Mouse (Mus musculus) limb, embryonic 10.5 days (tissue): ENCODE measurements at regions not wholly inside any gene's neighbourhood (a gene's known extent, or its start where the extent isn't known, plus 50 kb on each side); places are given as distances from the start of the nearest gene placed in this dataset.

ENCODE experiments used
- DNase-seq: peaks from one replicate; pipeline ENCODE4 v3.0.0-alpha.2; 2017; ENCODE audit warnings: low spot score
- H3K27ac ChIP-seq: fragments of 300-500 bp; sonication (generic); 2 replicates; pipeline ENCODE4 v1.5.1; 2016; ENCODE audit warnings: mild to moderate bottlenecking
- H3K27me3 ChIP-seq: fragments of 300-500 bp; sonication (generic); 2 replicates; pipeline ENCODE4 v1.6.1; 2016; ENCODE audit warnings: low read depth, mild to moderate bottlenecking; ENCODE audit not compliant: poor library complexity, severe bottlenecking
- H3K36me3 ChIP-seq: fragments of 300-500 bp; sonication (generic); 2 replicates; pipeline ENCODE4 v1.6.1; 2016; ENCODE audit warnings: mild to moderate bottlenecking, moderate library complexity
- H3K4me1 ChIP-seq: fragments of 300-500 bp; sonication (generic); 2 replicates; pipeline ENCODE4 v1.6.1; 2016
- H3K4me3 ChIP-seq: fragments of 300-500 bp; sonication (generic); 2 replicates; pipeline ENCODE4 v1.5.1; 2016; ENCODE audit warnings: mild to moderate bottlenecking, moderate library complexity
- H3K9me3 ChIP-seq: fragments of 300-500 bp; sonication (generic); replicated peaks from 2 replicates; pipeline ENCODE4 v1.6.1; 2016; ENCODE audit warnings: mild to moderate bottlenecking
- WGBS: fragments of 180-500 bp; shearing (Covaris S2); methylation state at CpG from one replicate; pipeline ENCODE4 v1.1.7; 2016; 5-methylcytosine and 5-hydroxymethylcytosine counted together

- H3K27me3 ChIP-seq: no peaks in the 10 kb centered on the region
- H3K4me1 ChIP-seq: no peaks in the 10 kb centered on the region
- no peaks in the 10 kb centered on the region for H3K9me3 ChIP-seq
- no peak overlapping the region for H3K27ac ChIP-seq
- H3K36me3 ChIP-seq: no peaks in the 10 kb centered on the region
- no peak overlapping the region for H3K4me3 ChIP-seq
- DNase-seq: no peak
- 83% methylated on average over 8 of the region's 8 CpGs for WGBS
These were observed 750.7 kb downstream of the Inhba start for GRCm38 (mm10) chr13:16762326-16762725.

- no peaks in the 10 kb centered on the region for H3K36me3 ChIP-seq
- no peaks in the 10 kb centered on the region for H3K9me3 ChIP-seq
- H3K4me3 ChIP-seq: no peak overlapping the region
- 80% methylated on average over 8 of the region's 8 CpGs for WGBS
- H3K27me3 ChIP-seq: no peaks in the 10 kb centered on the region
- no peaks in the 10 kb centered on the region for H3K4me1 ChIP-seq
- no peak for DNase-seq
- H3K27ac ChIP-seq: no peak overlapping the region
These were observed 751.3 kb downstream of the Inhba start for GRCm38 (mm10) chr13:16762727-16763512.

GRCm38 (mm10) chr13:16763746-16764145 is 752.1 kb downstream of the Inhba start:
- peak; percentile 37 for DNase-seq
- Histone ChIP-seq H3K9me3 (no peaks in the 10 kb centered on the region), H3K27me3 (no peaks in the 10 kb centered on the region), H3K4me3 (no peak overlapping the region), H3K36me3 (no peaks in the 10 kb centered on the region), H3K4me1 (no peaks in the 10 kb centered on the region), H3K27ac (no peak overlapping the region)
- WGBS: 10% methylated on average over 2 of the region's 2 CpGs

- peak overlapping the region; percentile 38; the same call in 1 of the 2 replicates for H3K27ac ChIP-seq
- no peaks in the 10 kb centered on the region for H3K36me3 ChIP-seq
- H3K4me1 ChIP-seq: peaks cover 9% of the 10 kb centered on the region; the same call in 1 of the 2 replicates
- no peak overlapping the region for H3K4me3 ChIP-seq
- no peaks in the 10 kb centered on the region for H3K9me3 ChIP-seq
- H3K27me3 ChIP-seq: no peaks in the 10 kb centered on the region
- 55% methylated on average over 2 of the region's 2 CpGs for WGBS
- DNase-seq: no peak
These were observed 757.8 kb downstream of the Inhba start for GRCm38 (mm10) chr13:16769409-16769808.

- DNase-seq: peak; percentile 30
- Histone ChIP-seq H3K9me3 (no peaks in the 10 kb centered on the region), H3K4me3 (no peak overlapping the region), H3K36me3 (no peaks in the 10 kb centered on the region), H3K27ac (peak overlapping the region; percentile 38; the same call in 1 of the 2 replicates), H3K27me3 (no peaks in the 10 kb centered on the region), H3K4me1 (peaks cover 9% of the 10 kb centered on the region; the same call in 1 of the 2 replicates)
- 57% methylated on average over 6 of the region's 6 CpGs for WGBS
These were observed 758.3 kb downstream of the Inhba start for GRCm38 (mm10) chr13:16769848-16770422.

GRCm38 (mm10) chr13:16771845-16772244 is 760.2 kb downstream of the Inhba start:
- Histone ChIP-seq H3K27ac (no peak overlapping the region), H3K9me3 (no peaks in the 10 kb centered on the region), H3K4me3 (no peak overlapping the region), H3K27me3 (no peaks in the 10 kb centered on the region), H3K36me3 (no peaks in the 10 kb centered on the region), H3K4me1 (peaks cover 9% of the 10 kb centered on the region; the same call in 1 of the 2 replicates)
- 88% methylated on average over 4 of the region's 4 CpGs for WGBS
- DNase-seq: no peak

- no peaks in the 10 kb centered on the region for H3K36me3 ChIP-seq
- H3K27ac ChIP-seq: no peak overlapping the region
- no peaks in the 10 kb centered on the region for H3K4me1 ChIP-seq
- 62% methylated on average over 3 of the region's 3 CpGs for WGBS
- no peak overlapping the region for H3K4me3 ChIP-seq
- no peaks in the 10 kb centered on the region for H3K9me3 ChIP-seq
- DNase-seq: peak; percentile 34
- no peaks in the 10 kb centered on the region for H3K27me3 ChIP-seq
These were observed 793.9 kb downstream of the Inhba start for GRCm38 (mm10) chr13:16805560-16805959.
